Mouse (Mus musculus): ENCODE measurements around the gene Slc34a3.

The Slc34a3 gene

GRCm38 (mm10) chr2:25194486-25195171 lies 39.5 kb downstream of the Slc34a3 start:
- in situ Hi-C loops (cut with MboI, MseI): no loop called here

GRCm38 (mm10) chr2:25194006-25194405 lies 40.2 kb downstream of the Slc34a3 start:
- in situ Hi-C loops (cut with MboI, MseI): no loop called here

- in situ Hi-C loops (cut with MboI, MseI): no loop called here
Measured at GRCm38 (mm10) chr2:25193330-25193770, 40.8 kb downstream of the Slc34a3 start.

- in situ Hi-C loops (cut with MboI, MseI): no loop called here
Measured at GRCm38 (mm10) chr2:25187841-25188240, 46.3 kb downstream of the Slc34a3 start.

GRCm38 (mm10) chr2:25186575-25186930 lies 47.6 kb downstream of the Slc34a3 start:
- in situ Hi-C loops (cut with MboI, MseI): no loop called here

GRCm38 (mm10) chr2:25185625-25186574 lies 48.3 kb downstream of the Slc34a3 start:
- in situ Hi-C loops (cut with MboI, MseI): no loop called here

- in situ Hi-C loops (cut with MboI, MseI): no loop called here
Measured at GRCm38 (mm10) chr2:25184496-25184895, 49.7 kb downstream of the Slc34a3 start.

- in situ Hi-C loops (cut with MboI, MseI): no loop called here
Measured at GRCm38 (mm10) chr2:25183336-25183735, 50.8 kb downstream of the Slc34a3 start.

- in situ Hi-C loops (cut with MboI, MseI): no loop called here
Measured at GRCm38 (mm10) chr2:25182664-25183063, 51.5 kb downstream of the Slc34a3 start.

GRCm38 (mm10) chr2:25181891-25182397 lies 52.2 kb downstream of the Slc34a3 start:
- in situ Hi-C loops (cut with MboI, MseI): no loop called here

- in situ Hi-C loops (cut with MboI, MseI): no loop called here
Measured at GRCm38 (mm10) chr2:25180973-25181890, 52.9 kb downstream of the Slc34a3 start.

- in situ Hi-C loops (cut with MboI, MseI): no loop called here
Measured at GRCm38 (mm10) chr2:25180478-25180903, 53.7 kb downstream of the Slc34a3 start, which contains the start of gene Nrarp. Nrarp (plus strand) TSS chr2:25180758.

- in situ Hi-C loops (cut with MboI, MseI): no loop called here
Measured at GRCm38 (mm10) chr2:25179566-25180217, 54.5 kb downstream of the Slc34a3 start.
